Mouse (Mus musculus): ENCODE results near the gene Ckmt2.

Gene Ckmt2

GRCm38 (mm10) chr13:91873734-91874329, 2.9 kb downstream of the Ckmt2 start:
- no peak for DNase-seq (ENCODE audit: low spot score)

GRCm38 (mm10) chr13:91868577-91868976, 8.1 kb downstream of the Ckmt2 start:
- DNase-seq (ENCODE audit: low spot score), result no peak

GRCm38 (mm10) chr13:91858835-91859234, 17.9 kb downstream of the Ckmt2 start:
- no peak for DNase-seq (ENCODE audit: low spot score)

- DNase-seq (ENCODE audit: low spot score), result no peak
These were observed 19.3 kb downstream of the Ckmt2 start for GRCm38 (mm10) chr13:91857427-91857826.

- no peak for DNase-seq (ENCODE audit: low spot score)
These were observed 22.3 kb downstream of the Ckmt2 start for GRCm38 (mm10) chr13:91854412-91854811.

GRCm38 (mm10) chr13:91827876-91828275, 48.8 kb downstream of the Ckmt2 start:
- no peak for DNase-seq (ENCODE audit: low spot score)

GRCm38 (mm10) chr13:91826066-91826465, 50.6 kb downstream of the Ckmt2 start:
- no peak for DNase-seq (ENCODE audit: low spot score)

GRCm38 (mm10) chr13:91824845-91825550, 51.7 kb downstream of the Ckmt2 start:
- no peak for DNase-seq (ENCODE audit: low spot score)

GRCm38 (mm10) chr13:91823735-91824134, 53.0 kb downstream of the Ckmt2 start:
- no peak for DNase-seq (ENCODE audit: low spot score)

GRCm38 (mm10) chr13:91814670-91815069, 62.0 kb downstream of the Ckmt2 start:
- DNase-seq (ENCODE audit: low spot score), result no peak

GRCm38 (mm10) chr13:91809476-91809875, 67.2 kb downstream of the Ckmt2 start:
- DNase-seq (ENCODE audit: low spot score), result no peak

GRCm38 (mm10) chr13:91807874-91808575, 68.7 kb downstream of the Ckmt2 start:
- DNase-seq (ENCODE audit: low spot score), result no peak

GRCm38 (mm10) chr13:91807155-91807839, 69.4 kb downstream of the Ckmt2 start, which contains the start of gene Zcchc9:
Gene Zcchc9, minus strand, starts transcription at chr13:91807705.
- DNase-seq (ENCODE audit: low spot score), result peak; percentile 92

Data from layer of hippocampus, adult 11-12 months (tissue).